Mouse (Mus musculus) adrenal gland, adult 18-20 months (tissue): ENCODE results near the gene Tmem143. TPM values are rescaled to one million over a fixed set of nuclear protein-coding genes. Genes with fewer than 3 reads are reported as not detected.
"Not testable (repeated sequence)": the region's sequence is repeated elsewhere in the genome, so short reads cannot be mapped to it uniquely, and the experiment has no call there.

ENCODE experiments used
- DNase-seq, 2 experiments: peaks; one replicate each; pipeline ENCODE4 v3.0.0; 2021 to 2022; ENCODE audit warnings: low spot score in 2 of 2
- long read RNA-seq, 2 experiments: library from polyadenylated mRNA; stranded (forward); transcript quantifications; one replicate each; pipeline ENCODE4 v2.0.0; 2021
- total RNA-seq, 2 experiments: library from RNA; stranded (reverse); gene quantifications; 1 replicate in 1 of 2; 2 replicates in 1 of 2; pipeline ENCODE4 v1.2.3; 2021

Tmem143 gene
- 10 to 100 TPM; 70.9 to 89.3 TPM for total RNA-seq
- long read RNA-seq, experiment 1, transcript Tmem143-203 (7 exons, 2,466 nt): minor isoform, 12 of 34 reads
- long read RNA-seq, experiment 1, transcript Tmem143-201 (8 exons, 2,297 nt): major isoform, 18 of 34 reads
- long read RNA-seq, experiment 1, partial matches to known transcripts: 2 of 34 reads
- long read RNA-seq, experiment 1, other reads (novel, unspliced or antisense): 2 of 34 reads
- long read RNA-seq, experiment 2, full-length matches to known transcripts: 8 of 18 reads
- long read RNA-seq, experiment 2, partial matches to known transcripts: 2 of 18 reads
- long read RNA-seq, experiment 2, other reads (novel, unspliced or antisense): 8 of 18 reads

DNA sequence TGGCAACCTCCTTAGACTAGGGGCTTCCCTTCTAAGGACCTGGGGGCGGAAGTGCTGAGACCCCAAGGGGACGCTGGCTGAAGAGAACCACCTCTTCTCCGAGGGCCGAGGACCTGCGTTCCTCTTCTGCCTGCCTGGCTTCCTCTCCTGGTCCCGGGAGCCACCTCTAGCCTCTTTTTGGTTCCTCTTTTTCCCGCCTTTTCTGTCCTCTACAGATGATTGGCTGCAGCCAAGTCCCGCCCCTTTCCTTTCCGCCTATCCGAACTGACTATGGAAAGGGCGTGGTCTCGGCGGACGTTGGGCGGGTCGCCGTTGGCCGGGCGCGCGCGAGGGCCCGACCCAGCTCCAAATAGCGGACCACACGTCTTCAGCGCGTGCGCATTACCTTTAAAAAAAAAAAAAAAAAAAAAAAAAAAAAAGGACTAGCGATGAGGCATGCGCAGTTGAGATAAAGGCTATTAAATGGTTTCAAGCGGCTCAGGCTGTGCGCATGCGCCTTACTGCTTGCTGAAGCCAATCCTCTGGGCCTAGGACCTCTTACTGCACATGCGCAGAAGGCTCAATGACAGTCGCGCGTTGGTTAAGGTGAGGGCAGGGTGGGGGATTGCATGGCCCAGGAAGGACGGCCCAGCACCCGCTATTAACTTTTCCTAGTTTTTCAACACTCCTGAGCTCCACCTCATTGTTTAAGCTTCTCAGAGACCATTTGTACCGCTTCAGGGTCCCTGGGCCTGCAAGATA, at the start of gene Tmem143, which contains the start of gene Syngr4:
Gene Tmem143 (plus strand): TSS at position 425 of the 741 bp plus-strand sequence.
Gene Syngr4 (minus strand): TSS at position 198 of the 741 bp plus-strand sequence.
- peak; percentile 91 to 92 for DNase-seq

- DNase-seq: no peak
Observed at GRCm38 (mm10) chr7:45848447-45849027, 48.2 kb upstream of the Tmem143 start.

DNA sequence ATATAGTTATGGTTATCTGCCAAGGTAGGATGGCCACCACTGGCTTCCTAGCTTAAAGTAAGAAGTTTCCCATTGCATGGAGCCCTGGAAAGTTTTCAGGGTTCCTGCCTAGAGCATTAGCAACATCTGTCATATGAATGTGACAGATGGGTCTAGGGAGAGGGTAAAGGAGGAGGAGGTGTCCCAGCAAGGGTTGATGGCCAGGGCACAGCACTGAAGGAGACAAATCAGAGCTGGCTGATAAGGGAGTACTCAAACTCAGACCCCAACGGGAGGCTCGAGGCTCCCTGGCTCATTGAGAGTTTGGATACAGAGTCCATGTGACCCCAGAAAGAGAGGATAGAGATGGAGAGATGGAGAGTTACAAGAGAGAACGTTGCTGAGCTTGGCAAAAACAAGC, 46.1 kb upstream of the Tmem143 start:
- no peak for DNase-seq

DNA sequence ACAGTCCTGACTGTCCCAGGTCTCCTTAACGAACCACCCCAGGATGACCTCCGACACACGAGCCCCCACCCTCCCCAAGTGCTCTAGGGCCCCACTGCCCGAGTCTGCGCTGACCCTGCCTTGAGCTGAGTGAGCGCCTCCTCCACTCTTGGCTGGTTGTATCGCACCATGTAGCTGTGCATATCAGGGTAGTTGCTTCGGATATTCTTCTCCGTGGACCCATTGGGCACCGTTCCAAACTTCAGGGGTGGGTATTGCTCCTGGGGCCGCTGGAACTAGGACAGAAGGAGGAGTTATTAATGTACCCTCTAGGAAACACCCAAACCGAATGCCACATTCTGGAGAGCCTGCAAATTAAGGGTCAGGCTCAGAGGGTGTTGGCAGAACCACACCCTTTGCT, 43.7 kb upstream of the Tmem143 start:
- no peak for DNase-seq

GRCm38 (mm10) chr7:45856950-45857901, 39.5 kb upstream of the Tmem143 start:
- no peak for DNase-seq

GRCm38 (mm10) chr7:45859008-45859407, 37.7 kb upstream of the Tmem143 start:
- DNase-seq: no peak

DNA sequence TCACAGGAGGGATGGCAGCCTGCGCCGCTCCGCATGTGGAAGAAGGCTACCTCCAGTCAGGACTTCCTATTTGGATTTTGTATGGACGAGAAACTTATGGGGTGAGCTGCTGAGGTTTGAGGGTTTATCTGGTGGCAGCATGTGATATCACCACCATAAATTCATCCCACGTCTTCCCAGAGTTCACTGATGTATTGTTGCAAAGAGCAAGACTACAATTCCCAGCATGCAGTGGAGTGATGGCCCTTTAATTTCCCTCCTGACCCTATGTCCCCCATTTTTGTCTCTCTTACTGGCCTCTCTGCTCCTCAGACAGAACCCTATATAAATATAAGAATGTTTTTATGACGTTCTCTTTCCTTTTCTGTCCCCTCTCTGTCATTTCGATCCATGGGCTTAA, 33.9 kb upstream of the Tmem143 start:
- no peak for DNase-seq

DNA sequence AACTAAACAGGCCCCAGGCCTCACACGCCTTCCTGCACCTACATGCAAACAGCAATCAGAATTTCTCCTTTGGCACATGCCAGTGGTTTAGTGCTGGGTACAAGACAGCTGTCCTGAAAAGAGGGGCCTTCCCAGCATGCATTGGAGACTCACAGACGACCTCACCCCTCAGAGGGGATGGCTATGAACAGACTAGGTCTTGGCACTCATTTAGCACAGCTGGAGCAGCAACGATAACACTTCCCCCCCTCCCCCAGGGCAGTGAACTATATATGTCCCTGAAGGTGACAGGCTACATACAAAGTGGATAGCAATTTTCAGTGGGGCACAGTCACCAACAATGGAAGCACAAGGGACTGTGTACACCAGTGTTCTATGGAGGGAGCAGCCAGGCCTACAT, 32.3 kb upstream of the Tmem143 start:
- no peak for DNase-seq

- peak; percentile 92 to 93 for DNase-seq
Observed at GRCm38 (mm10) chr7:45865925-45866910, 30.5 kb upstream of the Tmem143 start.

DNA sequence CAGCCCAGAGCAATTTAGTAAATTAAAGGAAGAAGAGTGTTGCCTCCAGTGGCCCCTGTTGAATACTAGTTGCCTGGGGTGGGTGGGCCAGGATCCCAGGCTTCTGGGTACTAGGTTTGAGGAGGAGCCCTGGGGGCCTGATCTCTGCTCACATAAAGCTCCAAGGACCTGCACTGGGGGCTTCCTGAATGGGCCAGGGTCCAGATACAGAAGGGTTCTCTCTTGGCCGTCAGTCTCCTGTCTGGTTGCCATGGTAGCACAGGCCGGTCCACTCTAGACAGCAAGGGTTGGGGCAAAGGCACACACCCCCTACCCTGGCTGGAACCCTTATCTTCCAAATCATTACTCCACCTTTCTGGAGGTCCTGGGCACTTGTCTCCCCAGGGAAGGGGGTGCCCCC, 28.9 kb upstream of the Tmem143 start:
- DNase-seq: no peak

GRCm38 (mm10) chr7:45869107-45869670, 27.6 kb upstream of the Tmem143 start:
- DNase-seq: no peak

GRCm38 (mm10) chr7:45869787-45870186, 27.0 kb upstream of the Tmem143 start:
- no peak for DNase-seq

GRCm38 (mm10) chr7:45870282-45871058, 26.3 kb upstream of the Tmem143 start:
- DNase-seq: no peak

- peak; percentile 89 to 94 for DNase-seq
Observed at GRCm38 (mm10) chr7:45872624-45873023, 24.1 kb upstream of the Tmem143 start, which contains the start of gene Kdelr1. Gene Kdelr1, plus strand, starts transcription at chr7:45872772.

GRCm38 (mm10) chr7:45873061-45873947, 23.4 kb upstream of the Tmem143 start:
- DNase-seq: peak; percentile 61 to 75

DNA sequence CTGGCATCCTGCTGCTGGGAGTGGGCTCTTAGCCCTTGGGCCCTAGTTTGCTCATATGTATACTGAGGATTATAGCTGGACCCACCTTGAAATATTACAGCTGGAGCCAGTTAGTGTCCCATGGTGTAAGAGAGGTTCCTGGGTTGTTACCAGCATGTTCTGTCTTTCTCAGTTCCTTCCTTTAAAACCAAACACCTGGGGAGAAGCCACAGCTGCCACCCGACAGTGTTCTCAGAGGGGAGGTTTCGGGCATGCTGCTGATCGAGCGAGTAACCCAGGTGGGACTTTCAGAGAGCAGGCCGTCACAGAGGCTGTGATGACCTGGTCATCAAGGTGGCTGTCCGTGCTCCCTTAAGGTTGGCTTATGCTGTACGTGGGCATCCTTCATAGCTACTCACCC, 19.8 kb upstream of the Tmem143 start:
- DNase-seq: no peak

DNA sequence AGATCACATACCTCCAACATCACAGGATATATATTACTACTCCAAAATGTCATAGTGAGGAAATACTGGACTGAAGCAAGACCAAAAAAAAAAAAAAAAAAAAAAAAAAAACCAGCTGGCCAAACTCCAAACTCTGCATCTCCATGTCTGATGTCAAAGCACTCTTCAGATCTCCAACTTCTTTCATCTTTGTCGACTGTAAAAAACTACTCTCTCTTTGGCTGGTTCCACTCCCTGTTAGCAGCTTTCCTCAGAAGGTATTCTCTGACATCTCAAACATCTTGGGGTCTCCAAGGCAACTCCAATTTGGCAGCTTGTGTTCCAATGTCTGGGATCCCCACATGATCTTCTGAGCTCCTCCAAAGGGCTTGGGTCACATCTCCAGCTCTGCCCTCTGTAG, 18.5 kb upstream of the Tmem143 start, which contains the start of gene Grin2d:
Gene Grin2d (minus strand): TSS at position 101 of the 400 bp plus-strand sequence.
- not testable (repeated sequence) for DNase-seq
